Mouse (Mus musculus) spleen, adult 12 weeks (tissue): ENCODE results near the gene Thegl.
"Not testable (repeated sequence)": the region's sequence is repeated elsewhere in the genome, so short reads cannot be mapped to it uniquely, and the experiment has no call there.

Experiments
- DNase-seq: peaks from one replicate; pipeline ENCODE4 v3.0.0; 2022; ENCODE audit warnings: low spot score

Thegl gene

GRCm38 (mm10) chr5:77094510-77095491 is 79.0 kb downstream of the Thegl start:
- peak; percentile 43 for DNase-seq

- not testable (repeated sequence) for DNase-seq
Observed at GRCm38 (mm10) chr5:77096194-77096593, 80.4 kb downstream of the Thegl start.

GRCm38 (mm10) chr5:77097686-77098085 is 81.9 kb downstream of the Thegl start:
- DNase-seq = no peak

- DNase-seq = no peak
Observed at GRCm38 (mm10) chr5:77098874-77099273, 83.1 kb downstream of the Thegl start.

- DNase-seq = no peak
Observed at GRCm38 (mm10) chr5:77099317-77099996, 83.6 kb downstream of the Thegl start.

- DNase-seq = no peak
Observed at GRCm38 (mm10) chr5:77099997-77100380, 84.2 kb downstream of the Thegl start.

- no peak for DNase-seq
Observed at GRCm38 (mm10) chr5:77100691-77101090, 84.9 kb downstream of the Thegl start.

GRCm38 (mm10) chr5:77102522-77103365 is 86.9 kb downstream of the Thegl start:
- DNase-seq = no peak

GRCm38 (mm10) chr5:77107146-77107822 is 91.5 kb downstream of the Thegl start:
- DNase-seq = no peak

- no peak for DNase-seq
Observed at GRCm38 (mm10) chr5:77108806-77109205, 93.0 kb downstream of the Thegl start.

- no peak for DNase-seq
Observed at GRCm38 (mm10) chr5:77109814-77110213, 94.0 kb downstream of the Thegl start.
